ENCODE assay signal across 11 mouse cellular contexts in the genomic region with DNA sequence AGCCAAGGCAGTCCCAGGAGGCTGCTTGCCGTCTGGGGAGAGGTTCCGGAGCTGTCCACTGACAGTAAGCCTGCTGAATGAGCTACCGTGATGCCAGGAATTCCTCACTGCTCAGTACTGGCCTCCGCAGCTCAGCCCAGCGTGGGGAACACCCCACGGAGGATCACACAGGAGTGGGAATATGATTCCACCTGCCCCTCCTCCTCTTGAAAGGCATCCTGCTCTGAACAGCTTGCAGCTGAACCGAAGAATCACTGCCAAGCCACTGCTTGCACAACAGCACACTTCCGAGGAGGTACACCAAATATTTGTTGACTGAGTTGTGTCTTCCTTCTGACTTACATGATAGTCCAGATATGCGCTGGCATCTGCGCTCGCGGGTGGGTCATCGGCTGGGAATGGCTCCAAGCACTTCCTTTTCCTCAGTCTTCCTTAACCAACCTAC. TPM values are rescaled to one million over a fixed set of nuclear protein-coding genes. Genes with fewer than 3 reads are reported as not detected.
DNase-seq lines count a peak whose midpoint lies in the region; ATAC-seq and TF ChIP-seq lines count a peak whose summit lies in the region.
"Had no signal": no experiment of that assay in that cellular context is flagged by ENCODE, and none has a peak within 500 bp of the region (broad histone marks: within the 10 kb centered on the region; RNA-seq: fewer than 3 reads in every experiment).

No protein-coding gene starts in this region.

- H3K4me1 ChIP-seq in liver, adult 2 months (ENCODE audit: control insufficient read depth, insufficient read depth, low read length), result 0 out of 2 replicates have a peak, but pooled peaks cover 2% of the 10 kb centered on the region
- 0 out of 2 replicates have a peak, but pooled peaks cover 6% of the 10 kb centered on the region for H3K4me1 ChIP-seq in liver, embryonic 12.5 days

- DNase-seq in adrenal gland, postnatal 14 days, result peak; percentile 53
- no peak for DNase-seq in adrenal gland, adult 8-10 months
- peak; percentile 24 for DNase-seq in liver, adult 2 months (ENCODE audit: extremely low read depth, low read depth, low spot score)
- peak; percentile 78 for DNase-seq in gastrocnemius, postnatal 25 days
- peak; percentile 81 for DNase-seq in lung, postnatal 36 days
- DNase-seq in frontal cortex, postnatal 36 days (ENCODE audit: low spot score in 2 of 2), result no peak
- DNase-seq in cerebellum, adult 18-20 months, result no peak
- DNase-seq: B cell, adult 2 months; cerebellum, adult 11 months had no signal

- no peak for TF ChIP-seq POLR2A in liver, adult 2 months (IDR thresholded peaks at IDR 0.05; ENCODE audit: extremely low read depth, insufficient read depth, low read length)

- ATAC-seq in liver, embryonic 12.5 days, result no peak

- TF ChIP-seq CTCF in liver, adult 2 months (IDR thresholded peaks at IDR 0.05; ENCODE audit: low read depth, low read length), result no peak

- no peak overlapping the region for H3K4me3 ChIP-seq in liver, adult 2 months (ENCODE audit: insufficient read depth, low read depth, low read length)
- H3K4me3 ChIP-seq in liver, embryonic 12.5 days, result no peak overlapping the region
- H3K4me3 ChIP-seq: lung, embryonic 15.5 days had no signal

- H3K27me3 ChIP-seq in liver, adult 2 months (ENCODE audit: control insufficient read depth, insufficient read depth, low read length), result no peaks in the 10 kb centered on the region
- peaks cover 18% of the 10 kb centered on the region for H3K27me3 ChIP-seq in liver, embryonic 12.5 days (replicated peaks)
- H3K27me3 ChIP-seq: lung, embryonic 15.5 days had no signal

- H3K27ac ChIP-seq in liver, adult 2 months (replicated peaks; ENCODE audit: insufficient read depth, low read depth, low read length), result no peak overlapping the region
- no peak overlapping the region for H3K27ac ChIP-seq in liver, embryonic 12.5 days
- H3K27ac ChIP-seq: lung, embryonic 15.5 days had no signal

- H3K4me2 ChIP-seq in liver, embryonic 12.5 days, result no peak overlapping the region
- H3K4me2 ChIP-seq: lung, embryonic 15.5 days had no signal

- no peaks in the 10 kb centered on the region for H3K79me2 ChIP-seq in liver, adult 2 months (ENCODE audit: control insufficient read depth, insufficient read depth, low read length)

- no peak overlapping the region for H3K9ac ChIP-seq in liver, adult 2 months (ENCODE audit: low read depth, low read length)
- H3K9ac ChIP-seq in liver, embryonic 12.5 days, result no peak overlapping the region
- H3K9ac ChIP-seq: lung, embryonic 15.5 days had no signal

- WGBS in liver, adult 2 months, result 60% methylated on average over 13 of the region's 13 CpGs
- WGBS in liver, embryonic 12.5 days (ENCODE audit: insufficient replicate concordance), result 64% methylated on average over 13 of the region's 13 CpGs

- no peaks in the 10 kb centered on the region for H3K36me3 ChIP-seq in liver, adult 2 months (ENCODE audit: control insufficient read depth, insufficient read depth, low read length)
- no peaks in the 10 kb centered on the region for H3K36me3 ChIP-seq in liver, embryonic 12.5 days
- H3K36me3 ChIP-seq: lung, embryonic 15.5 days had no signal

- H3K9me3 ChIP-seq in liver, embryonic 12.5 days (replicated peaks), result no peaks in the 10 kb centered on the region
- H3K9me3 ChIP-seq: lung, embryonic 15.5 days had no signal

RNA-seq across cellular contexts. Expression of a gene that starts 26.9 kb away (rescaled TPM):
- 20.1 and 24.9 TPM in 2 replicates for total RNA-seq in adrenal gland, postnatal 14 days (2021)
- 10 to 100 TPM; 16.9 to 25.6 (median 21.3) TPM for total RNA-seq in adrenal gland, adult 8-10 months (2022)
- total RNA-seq in liver, adult 2 months (2014; rRNA removed), result 11.5 and 12.6 TPM in 2 replicates
- 7.5 and 9.4 TPM in 2 replicates for polyA plus RNA-seq in liver, adult 2 months (2012; rRNA removed)
- polyA plus RNA-seq in liver, embryonic 12.5 days (2016; fragmentation: Nextera tagmentation; extraction: Ambion mirVana), result 75.0 and 77.3 TPM in 2 replicates
- total RNA-seq in gastrocnemius, postnatal 25 days (2021), result 10 to 100 TPM; 11.9 to 15.9 TPM

Comparison
In these comparisons a context has a peak if more than half of its experiments do, and no peak if none do; other contexts are left out.
1. DNase-seq: peak in adrenal gland, postnatal 14 days (single experiment), liver, adult 2 months (single experiment), gastrocnemius, postnatal 25 days (single experiment) and lung, postnatal 36 days (single experiment); none in adrenal gland, adult 8-10 months (single experiment), frontal cortex, postnatal 36 days (0 of 2) and cerebellum, adult 18-20 months (0 of 2).